Mouse (Mus musculus) lung, adult 2 months (tissue): Measurements from ENCODE around the gene Cdk14.

ENCODE experiments used
- CTCF ChIP-seq: fragments of 200-500 bp; IDR thresholded peaks from 2 replicates; pipeline ENCODE4 v1.5.1; 2011; ENCODE audit warnings: mild to moderate bottlenecking, low read length, control low read depth; ENCODE audit not compliant: insufficient read depth
- POLR2A ChIP-seq: fragments of 200-500 bp; IDR thresholded peaks from 2 replicates; pipeline ENCODE4 v1.6.1; 2011; ENCODE audit warnings: low read depth, mild to moderate bottlenecking, control low read depth, low read length, borderline replicate concordance; ENCODE audit errors: extremely low read depth

DNA sequence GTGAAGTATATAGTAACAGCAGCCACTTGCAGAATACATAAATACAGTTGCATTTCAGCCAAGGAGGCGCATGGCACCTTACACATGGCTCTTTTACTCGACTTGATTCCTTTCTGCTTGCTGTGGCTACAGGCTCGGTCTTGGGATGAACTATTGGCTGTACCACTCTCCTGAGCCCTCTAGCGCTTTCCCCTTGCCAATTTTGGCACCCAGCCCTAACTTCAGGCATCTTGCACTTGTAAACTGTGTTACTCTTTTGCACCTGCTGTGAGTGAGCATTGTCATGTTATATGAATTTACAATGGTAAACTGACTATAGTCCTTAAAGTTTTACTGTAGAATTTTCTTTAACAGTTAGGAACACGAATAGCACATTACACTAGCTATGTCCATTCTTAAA, 603.1 kb downstream of the Cdk14 start:
- TF ChIP-seq CTCF (no peak), POLR2A (no peak)
